Mouse (Mus musculus) olfactory bulb, adult 2 months (tissue): ENCODE results near the gene Rab11fip3. TPM values are rescaled to one million over a fixed set of nuclear protein-coding genes. Genes with fewer than 3 reads are reported as not detected.

ENCODE experiments used
- H3K27ac ChIP-seq: fragments of 200-500 bp; 2 replicates; pipeline ENCODE4 v1.5.1; 2012; ENCODE audit warnings: low read depth, low read length; ENCODE audit not compliant: insufficient read depth
- H3K4me1 ChIP-seq: fragments of 200-500 bp; 2 replicates; pipeline ENCODE4 v1.6.1; 2012; ENCODE audit warnings: low read length; ENCODE audit not compliant: control insufficient read depth, insufficient read depth
- H3K4me3 ChIP-seq: fragments of 200-500 bp; 2 replicates; pipeline ENCODE4 v1.5.1; 2012; ENCODE audit warnings: mild to moderate bottlenecking, low read depth, low read length, moderate library complexity; ENCODE audit not compliant: insufficient read depth
- CTCF ChIP-seq: fragments of 200-500 bp; IDR thresholded peaks from 2 replicates; pipeline ENCODE4 v1.5.1; 2012; ENCODE audit warnings: low read depth, mild to moderate bottlenecking, low read length, moderate library complexity; ENCODE audit not compliant: insufficient read depth
- POLR2A ChIP-seq: fragments of 200-500 bp; IDR thresholded peaks from 2 replicates; pipeline ENCODE4 v1.6.1; 2012; ENCODE audit warnings: mild to moderate bottlenecking, low read depth, low read length, moderate library complexity; ENCODE audit not compliant: insufficient read depth
- WGBS: fragments of 180-500 bp; shearing (Covaris S2); methylation state at CpG from one replicate; pipeline ENCODE4 v1.1.7; 2018; 5-methylcytosine and 5-hydroxymethylcytosine counted together
- polyA plus RNA-seq: library from polyadenylated mRNA; stranded (reverse); fragments of >200 nt; gene quantifications from 2 replicates; pipeline ENCODE4 v1.2.4, GENCODE M21; 2012; ENCODE audit warnings: low replicate concordance; ENCODE audit not compliant: missing spikeins, insufficient read depth, insufficient read length

Rab11fip3 gene
- polyA plus RNA-seq, 1 experiment = not detected

- peak overlapping the region; percentile 55; the same call in 1 of the 2 replicates for H3K4me3 ChIP-seq
- no peak overlapping the region for H3K27ac ChIP-seq
- TF ChIP-seq CTCF (no peak), POLR2A (no peak)
- 64% methylated on average over 9 of the region's 9 CpGs for WGBS
- H3K4me1 ChIP-seq = peaks cover 6% of the 10 kb centered on the region; the same call in 1 of the 2 replicates
These were observed 25.3 kb upstream of the Rab11fip3 start for GRCm38 (mm10) chr17:26094531-26095110.

GRCm38 (mm10) chr17:26089905-26090632 is 20.7 kb upstream of the Rab11fip3 start, which contains the start of gene Decr2:
Gene Decr2 (minus strand): TSS chr17:26090337.
- Histone ChIP-seq H3K27ac (peak within 1 kb of the TSS; percentile 27; the same call in 1 of the 2 replicates), H3K4me1 (peaks cover 3% of the 10 kb centered on the region; the same call in 1 of the 2 replicates)
- 1% methylated on average over 32 of the region's 32 CpGs for WGBS

GRCm38 (mm10) chr17:26087059-26087564 is 17.8 kb upstream of the Rab11fip3 start:
- H3K4me3 ChIP-seq = no peak overlapping the region
- H3K4me1 ChIP-seq = peaks cover 3% of the 10 kb centered on the region; the same call in 1 of the 2 replicates
- TF ChIP-seq CTCF (no peak), POLR2A (no peak)
- 90% methylated on average over 9 of the region's 9 CpGs for WGBS
- H3K27ac ChIP-seq = no peak overlapping the region

More at GRCm38 (mm10) chr17:26089905-26090632, 20.7 kb upstream of the Rab11fip3 start, which contains the start of gene Decr2:
- TF ChIP-seq CTCF (peak; percentile 62), POLR2A (no peak)
- H3K4me3 ChIP-seq = peak within 1 kb of the TSS; percentile 70

GRCm38 (mm10) chr17:26080867-26081266 is 11.5 kb upstream of the Rab11fip3 start:
- Histone ChIP-seq H3K4me1 (peaks cover 21% of the 10 kb centered on the region), H3K4me3 (no peak overlapping the region), H3K27ac (peak overlapping the region; percentile 6; the same call in 1 of the 2 replicates)
- TF ChIP-seq CTCF = no peak
- TF ChIP-seq POLR2A = no peak
- 23% methylated on average over 2 of the region's 2 CpGs for WGBS

- Histone ChIP-seq H3K4me1 (peaks cover 29% of the 10 kb centered on the region), H3K4me3 (peak overlapping the region; percentile 29), H3K27ac (peak overlapping the region; percentile 93)
- 41% methylated on average over 2 of the region's 2 CpGs for WGBS
- TF ChIP-seq CTCF (no peak), POLR2A (no peak)
These were observed 9.5 kb upstream of the Rab11fip3 start for GRCm38 (mm10) chr17:26078851-26079250.

- Histone ChIP-seq H3K27ac (peak overlapping the region; percentile 97), H3K4me3 (no peak overlapping the region), H3K4me1 (peaks cover 21% of the 10 kb centered on the region)
- TF ChIP-seq POLR2A (no peak), CTCF (no peak)
- 37% methylated on average over 3 of the region's 3 CpGs for WGBS
These were observed 5.9 kb upstream of the Rab11fip3 start for GRCm38 (mm10) chr17:26075246-26075645.

- H3K27ac ChIP-seq = peak overlapping the region; percentile 68
- TF ChIP-seq CTCF = no peak
- TF ChIP-seq POLR2A = no peak
- H3K4me3 ChIP-seq = no peak overlapping the region
- peaks cover 24% of the 10 kb centered on the region for H3K4me1 ChIP-seq
- WGBS = 16% methylated on average over 6 of the region's 6 CpGs
These were observed 781 bp upstream of the Rab11fip3 start for GRCm38 (mm10) chr17:26070136-26070535.

- peak overlapping the region; percentile 81 for H3K27ac ChIP-seq
- H3K4me3 ChIP-seq = peak overlapping the region; percentile 76
- TF ChIP-seq POLR2A (no peak), CTCF (no peak)
- WGBS = 1% methylated on average over 44 of the region's 44 CpGs
- H3K4me1 ChIP-seq = peaks cover 33% of the 10 kb centered on the region
These were observed 1.1 kb downstream of the Rab11fip3 start for GRCm38 (mm10) chr17:26068024-26068830.
